Mouse (Mus musculus) cortical plate, adult 2 months (tissue): Measurements from ENCODE around the gene Pdcd2.

ENCODE experiments used
- CTCF ChIP-seq: fragments of 200-500 bp; IDR thresholded peaks from 2 replicates; pipeline ENCODE4 v1.5.1; 2011; ENCODE audit warnings: mild to moderate bottlenecking, control low read depth, low read length; ENCODE audit not compliant: insufficient read depth; ENCODE audit errors: extremely low read depth
- POLR2A ChIP-seq: fragments of 200-500 bp; IDR thresholded peaks from 2 replicates; pipeline ENCODE4 v1.6.1; 2011; ENCODE audit warnings: mild to moderate bottlenecking, low read length, control low read depth; ENCODE audit not compliant: insufficient read depth; ENCODE audit errors: extremely low read depth

- TF ChIP-seq CTCF (no peak), POLR2A (no peak)
Observed at GRCm38 (mm10) chr17:15535162-15535800, 8.2 kb upstream of the Pdcd2 start.
